Mouse (Mus musculus) forebrain, embryonic 14.5 days (tissue): Measurements from ENCODE around the gene Opn1sw. TPM values are rescaled to one million over a fixed set of nuclear protein-coding genes. Genes with fewer than 3 reads are reported as not detected.

Experiments used
- ATAC-seq: fragments of 200-750 bp; cut with Nextera tagmentation; 2 replicates; pipeline ENCODE4 v1.8.0; 2017; ENCODE audit warnings: mild to moderate bottlenecking, moderate library complexity
- DNase-seq: peaks from one replicate; pipeline ENCODE4 v3.0.0-alpha.2; 2015; ENCODE audit warnings: low spot score
- H3K27ac ChIP-seq: fragments of 300-500 bp; sonication (generic); 2 replicates; pipeline ENCODE4 v1.5.1; 2014; ENCODE audit warnings: low read depth, mild to moderate bottlenecking, control low read depth, low read length, moderate library complexity
- H3K27me3 ChIP-seq: fragments of 300-500 bp; sonication (generic); replicated peaks from 2 replicates; pipeline ENCODE4 v1.6.1; 2014; ENCODE audit warnings: low read length, control low read depth, mixed read lengths; ENCODE audit not compliant: control insufficient read depth, insufficient read depth
- H3K36me3 ChIP-seq: fragments of 300-500 bp; sonication (generic); 2 replicates; pipeline ENCODE4 v1.6.1; 2014; ENCODE audit warnings: low read length, control low read depth; ENCODE audit not compliant: control insufficient read depth, insufficient read depth
- H3K4me1 ChIP-seq: fragments of 300-500 bp; sonication (generic); 2 replicates; pipeline ENCODE4 v1.6.1; 2014; ENCODE audit warnings: antibody characterized with exemption, low read length, control low read depth; ENCODE audit not compliant: control insufficient read depth, insufficient read depth
- H3K4me2 ChIP-seq: fragments of 300-500 bp; sonication (generic); 2 replicates; pipeline ENCODE4 v1.6.1; 2014; ENCODE audit warnings: mild to moderate bottlenecking, control low read depth, low read length
- H3K4me3 ChIP-seq: fragments of 300-500 bp; sonication (generic); 2 replicates; pipeline ENCODE4 v1.5.1; 2014; ENCODE audit warnings: low read depth, low read length, control low read depth
- H3K9ac ChIP-seq: fragments of 300-500 bp; sonication (generic); 2 replicates; pipeline ENCODE4 v1.6.1; 2014; ENCODE audit warnings: mild to moderate bottlenecking, low read length, control low read depth, moderate library complexity
- H3K9me3 ChIP-seq: fragments of 300-500 bp; sonication (generic); replicated peaks from 2 replicates; pipeline ENCODE4 v1.6.1; 2016; ENCODE audit warnings: low read length, control low read depth, mixed read lengths; ENCODE audit not compliant: control insufficient read depth
- WGBS: fragments of 180-500 bp; shearing (Covaris S2); extraction: QIAGEN DNeasy Blood & Tissue Kit; methylation state at CpG from one replicate; pipeline ENCODE4 v1.1.7; 2014; 5-methylcytosine and 5-hydroxymethylcytosine counted together
- polyA plus RNA-seq: library from polyadenylated mRNA; unstranded; fragments of >200 nt; fragmentation: Nextera tagmentation; extraction: Ambion mirVana; gene quantifications from 2 replicates; pipeline ENCODE4 v1.2.1, GENCODE M21; 2014

Opn1sw gene
- polyA plus RNA-seq = 0.17 and 0.33 TPM in 2 replicates

- Histone ChIP-seq H3K4me1 (peaks cover 13% of the 10 kb centered on the region; the same call in 1 of the 2 replicates), H3K4me3 (no peak within 1 kb of the TSS), H3K9ac (0 out of 2 replicates have a peak within 1 kb of the TSS, but pooled peaks have one; percentile 8), H3K9me3 (no peaks in the 10 kb centered on the region), H3K27ac (no peak within 1 kb of the TSS), H3K4me2 (peak within 1 kb of the TSS; percentile 34), H3K27me3 (no peaks in the 10 kb centered on the region), H3K36me3 (no peaks in the 10 kb centered on the region)
- DNase-seq (peak; percentile 20), ATAC-seq (peak; percentile 62; the same call in 1 of the 2 replicates)
- 6% methylated on average over 12 of the region's 12 CpGs for WGBS
Measured at GRCm38 (mm10) chr6:29388052-29388518, at the start of gene Opn1sw. Gene Opn1sw (minus strand): TSS chr6:29388468.

- H3K4me3 ChIP-seq = no peak overlapping the region
- H3K36me3 ChIP-seq = no peaks in the 10 kb centered on the region
- no peak overlapping the region for H3K9ac ChIP-seq
- DNase-seq (peak; percentile 47), ATAC-seq (no peak)
- WGBS = 5% methylated on average over 11 of the region's 11 CpGs
- H3K27ac ChIP-seq = no peak overlapping the region
- H3K27me3 ChIP-seq = peaks cover 22% of the 10 kb centered on the region
- H3K4me2 ChIP-seq = 0 out of 2 replicates have a peak overlapping the region, but pooled peaks have one; percentile 15
- H3K4me1 ChIP-seq = peaks cover 23% of the 10 kb centered on the region; the same call in 1 of the 2 replicates
- no peaks in the 10 kb centered on the region for H3K9me3 ChIP-seq
Measured at GRCm38 (mm10) chr6:29436461-29436934, 48.2 kb upstream of the Opn1sw start.

DNA sequence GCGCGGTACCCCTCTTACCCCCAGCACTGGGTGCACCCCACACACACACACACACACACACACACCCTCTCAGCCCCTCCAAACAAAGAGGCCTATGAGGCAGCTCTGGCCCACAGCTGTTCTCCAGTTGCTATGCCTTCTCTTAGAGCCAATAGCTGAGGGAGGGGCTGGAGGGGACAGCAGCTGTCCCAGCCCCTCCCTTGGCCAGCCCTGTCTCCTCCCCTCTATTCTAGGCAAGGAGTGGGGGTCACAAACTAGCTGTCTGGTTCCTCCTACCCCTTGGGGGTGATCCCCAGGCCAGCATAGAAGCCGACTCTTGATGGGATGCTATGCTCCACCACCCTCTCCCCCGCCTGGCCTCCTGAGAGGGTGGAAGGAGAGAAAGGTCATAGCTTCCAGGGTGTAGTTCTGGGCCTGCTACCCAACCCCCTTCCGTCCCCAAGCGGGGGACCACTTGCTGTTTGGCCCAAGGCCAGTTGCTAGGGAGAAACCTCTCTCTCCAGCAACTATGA lies 47.7 kb upstream of the Opn1sw start:
- 15% methylated on average over 6 of the region's 6 CpGs for WGBS
- ATAC-seq (peak; percentile 37), DNase-seq (peak; percentile 40)
- Histone ChIP-seq H3K9ac (no peak overlapping the region), H3K9me3 (no peaks in the 10 kb centered on the region), H3K4me3 (no peak overlapping the region), H3K27me3 (peaks cover 22% of the 10 kb centered on the region), H3K4me1 (peaks cover 23% of the 10 kb centered on the region; the same call in 1 of the 2 replicates), H3K4me2 (0 out of 2 replicates have a peak overlapping the region, but pooled peaks have one; percentile 15), H3K27ac (no peak overlapping the region), H3K36me3 (no peaks in the 10 kb centered on the region)

DNA sequence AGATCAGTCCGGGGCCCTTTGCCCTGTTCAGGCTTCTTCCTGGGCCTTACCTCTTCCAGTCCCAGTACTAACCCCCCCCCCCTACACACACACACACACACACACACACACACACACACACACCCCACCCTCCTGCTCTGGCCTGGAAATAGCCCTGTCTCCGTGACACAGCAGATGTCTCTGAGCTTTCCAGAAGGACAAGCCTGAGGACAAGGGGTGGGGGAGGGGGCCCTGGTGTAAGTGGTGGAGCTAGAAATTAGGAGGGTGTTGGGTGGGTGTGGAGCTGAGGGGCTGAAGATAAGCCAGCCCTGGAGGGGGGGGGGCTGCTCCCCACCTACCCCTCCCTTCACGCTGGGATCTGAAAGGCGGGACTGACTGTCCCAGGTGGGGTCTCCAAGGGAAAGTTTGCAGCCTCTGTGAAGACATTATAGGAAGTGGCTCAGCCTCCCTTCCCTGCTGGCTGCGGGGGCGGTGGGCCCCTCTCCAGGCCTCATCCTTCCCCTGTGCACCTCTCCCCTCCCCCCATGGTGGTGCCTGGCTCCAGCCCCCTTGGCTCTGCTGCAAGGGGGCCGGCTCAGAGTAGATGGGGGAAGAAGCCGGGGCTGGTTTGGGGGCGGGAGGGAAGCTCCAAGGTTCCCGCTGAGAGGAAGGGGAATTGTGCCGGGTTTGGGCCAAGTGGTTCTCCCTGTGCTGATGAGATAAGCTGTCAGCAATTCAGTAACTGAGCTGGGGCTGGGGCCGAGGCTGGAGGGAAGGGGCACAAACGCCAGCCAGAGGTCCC lies 46.8 kb upstream of the Opn1sw start:
- Histone ChIP-seq H3K27me3 (peaks cover 22% of the 10 kb centered on the region), H3K9ac (no peak overlapping the region), H3K4me1 (peaks cover 23% of the 10 kb centered on the region; the same call in 1 of the 2 replicates), H3K36me3 (no peaks in the 10 kb centered on the region), H3K27ac (peak overlapping the region; percentile 54), H3K4me2 (peak overlapping the region; percentile 73), H3K9me3 (no peaks in the 10 kb centered on the region), H3K4me3 (no peak overlapping the region)
- ATAC-seq (peak; percentile 48), DNase-seq (peak; percentile 56)
- 6% methylated on average over 13 of the region's 13 CpGs for WGBS

GRCm38 (mm10) chr6:29433804-29434795 lies 45.8 kb upstream of the Opn1sw start:
- H3K4me1 ChIP-seq = peaks cover 23% of the 10 kb centered on the region; the same call in 1 of the 2 replicates
- no peak overlapping the region for H3K9ac ChIP-seq
- H3K4me2 ChIP-seq = peak overlapping the region; percentile 73
- no peaks in the 10 kb centered on the region for H3K36me3 ChIP-seq
- peaks cover 22% of the 10 kb centered on the region for H3K27me3 ChIP-seq
- H3K27ac ChIP-seq = no peak overlapping the region
- 10% methylated on average over 27 of the region's 27 CpGs for WGBS
- peak overlapping the region; percentile 39 for H3K4me3 ChIP-seq
- DNase-seq (peak; percentile 10), ATAC-seq (no peak)
- no peaks in the 10 kb centered on the region for H3K9me3 ChIP-seq

GRCm38 (mm10) chr6:29433038-29433803 lies 45.0 kb upstream of the Opn1sw start, which contains the start of gene Flnc:
Gene Flnc (plus strand): TSS chr6:29433256.
- H3K4me2 ChIP-seq = peak within 1 kb of the TSS; percentile 73
- DNase-seq (peak; percentile 24), ATAC-seq (peak; percentile 25; the same call in 1 of the 2 replicates)
- H3K4me1 ChIP-seq = peaks cover 23% of the 10 kb centered on the region; the same call in 1 of the 2 replicates
- no peak within 1 kb of the TSS; the same call in 1 of the 2 replicates for H3K27ac ChIP-seq
- WGBS = 1% methylated on average over 50 of the region's 77 CpGs
- peak within 1 kb of the TSS; percentile 39 for H3K4me3 ChIP-seq
- H3K27me3 ChIP-seq = peaks cover 22% of the 10 kb centered on the region
- no peaks in the 10 kb centered on the region for H3K9me3 ChIP-seq
- no peaks in the 10 kb centered on the region for H3K36me3 ChIP-seq
- peak within 1 kb of the TSS; percentile 62 for H3K9ac ChIP-seq

GRCm38 (mm10) chr6:29432676-29433037 lies 44.4 kb upstream of the Opn1sw start:
- Histone ChIP-seq H3K27me3 (peaks cover 22% of the 10 kb centered on the region), H3K9ac (0 out of 2 replicates have a peak overlapping the region, but pooled peaks have one; percentile 62), H3K9me3 (no peaks in the 10 kb centered on the region), H3K4me1 (peaks cover 23% of the 10 kb centered on the region; the same call in 1 of the 2 replicates), H3K4me2 (peak overlapping the region; percentile 73), H3K36me3 (no peaks in the 10 kb centered on the region), H3K27ac (no peak overlapping the region), H3K4me3 (peak overlapping the region; percentile 39)
- peak; percentile 11 for DNase-seq
- no peak for ATAC-seq
